Mouse (Mus musculus) CD4-positive, CD25-positive, alpha-beta regulatory T cell, adult 4 months (primary cell): ENCODE data around the gene Chchd1. TPM values are rescaled to one million over a fixed set of nuclear protein-coding genes. Genes with fewer than 3 reads are reported as not detected.
A peak's percentile ranks its signal among the peaks of the same experiment; 100 is the strongest.
"Not testable (repeated sequence)": the region's sequence is repeated elsewhere in the genome, so short reads cannot be mapped to it uniquely, and the experiment has no call there.

ENCODE experiments used
- ATAC-seq: one replicate; pipeline ENCODE4 v1.8.0; 2017
- polyA plus RNA-seq, 2 experiments: library from polyadenylated mRNA; unstranded; fragments of 100-300 nt; shearing (Covaris generic); gene quantifications; one replicate each; pipeline ENCODE4 v1.2.1; 2017

Chchd1 gene
- polyA plus RNA-seq, 2 experiments from 2014 or later, result 120 to 143 TPM

GRCm38 (mm10) chr14:20689009-20689408 is 13.8 kb upstream of the Chchd1 start:
- peak; percentile 59 for ATAC-seq

- no peak for ATAC-seq
Observed at GRCm38 (mm10) chr14:20691772-20692171, 11.0 kb upstream of the Chchd1 start.

DNA sequence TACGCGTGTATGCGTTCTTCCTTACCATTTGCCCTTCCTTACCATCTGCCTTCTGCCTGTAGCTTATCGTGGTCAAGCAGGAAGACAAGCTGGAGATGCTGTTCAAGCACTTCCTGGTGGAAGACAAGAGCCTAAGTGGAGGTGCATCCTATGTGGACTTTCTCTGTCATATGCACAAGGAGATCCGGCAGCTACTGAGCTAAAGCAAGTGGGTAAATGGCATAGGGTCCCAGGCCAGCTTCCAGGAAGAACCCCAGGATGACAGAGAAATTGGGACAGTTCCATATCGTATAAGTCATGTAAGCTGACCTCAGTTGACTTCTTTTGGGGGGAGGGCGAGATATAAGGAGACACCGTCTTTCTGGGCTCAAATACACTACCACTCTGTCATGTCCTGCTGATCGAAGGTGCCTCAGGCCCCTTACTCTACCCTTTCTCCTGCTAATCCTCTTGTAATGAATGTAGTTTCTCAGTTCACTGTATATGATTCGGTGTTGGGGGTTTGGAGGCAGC is 9.2 kb upstream of the Chchd1 start:
- no peak for ATAC-seq

DNA sequence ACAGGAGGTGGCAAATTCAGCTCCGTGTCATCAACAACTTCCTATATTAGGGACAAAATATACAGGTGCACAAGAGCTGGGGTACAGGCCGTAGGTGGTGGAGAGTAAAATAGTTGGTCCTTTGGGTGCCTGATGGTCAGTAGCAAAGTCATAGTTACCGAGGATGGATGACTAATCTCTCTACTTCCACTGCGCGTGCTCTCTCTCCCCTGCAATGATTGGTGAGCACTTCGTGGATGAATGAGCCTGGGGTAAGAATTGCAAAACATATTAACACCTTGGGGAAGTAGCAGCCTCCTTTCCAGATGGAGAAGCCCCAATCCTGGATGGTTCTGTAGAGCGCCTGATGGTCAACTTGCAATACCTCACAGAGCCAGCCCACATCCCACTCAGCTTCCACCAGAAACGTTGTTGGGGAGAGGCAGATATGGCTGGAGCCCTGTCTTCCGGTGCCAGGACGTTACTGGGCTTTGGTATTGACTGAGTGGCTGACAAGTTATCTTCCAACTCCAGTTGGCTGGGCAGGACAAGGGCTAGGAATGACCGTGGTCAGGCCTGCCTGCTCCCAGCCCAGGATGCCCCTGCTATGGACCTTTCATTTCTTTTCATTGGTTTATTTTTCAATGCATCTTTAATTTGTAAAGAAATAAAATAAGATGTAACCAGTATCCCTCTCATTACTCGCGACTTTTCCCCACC is 8.5 kb upstream of the Chchd1 start:
- ATAC-seq, result no peak

- ATAC-seq, result peak; percentile 87
Observed at GRCm38 (mm10) chr14:20694884-20695760, 7.7 kb upstream of the Chchd1 start, which contains the start of gene Fut11. Gene Fut11 (plus strand): TSS chr14:20694968.

GRCm38 (mm10) chr14:20695761-20696520 is 6.9 kb upstream of the Chchd1 start:
- no peak for ATAC-seq

DNA sequence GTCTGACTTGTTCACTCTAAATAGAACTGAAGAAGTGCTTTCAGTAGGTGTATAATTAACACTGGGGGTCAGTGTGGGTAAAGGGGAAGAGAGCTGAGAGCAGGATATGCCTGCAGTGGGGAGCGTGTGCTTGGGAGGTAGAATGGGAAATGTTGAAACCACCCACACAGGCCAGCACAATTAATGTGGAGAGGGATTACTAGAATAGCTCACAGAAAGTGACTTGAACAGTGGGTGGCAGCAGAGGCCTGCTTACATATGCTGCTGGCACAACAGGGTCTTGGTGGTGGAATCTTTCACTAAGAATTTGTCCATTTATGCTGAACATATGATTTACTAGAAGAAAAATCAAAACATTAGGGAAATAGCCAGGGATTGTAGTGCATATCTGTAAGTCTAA is 5.8 kb upstream of the Chchd1 start:
- no peak for ATAC-seq

- ATAC-seq, result no peak
Observed at GRCm38 (mm10) chr14:20698515-20698914, 4.3 kb upstream of the Chchd1 start.

DNA sequence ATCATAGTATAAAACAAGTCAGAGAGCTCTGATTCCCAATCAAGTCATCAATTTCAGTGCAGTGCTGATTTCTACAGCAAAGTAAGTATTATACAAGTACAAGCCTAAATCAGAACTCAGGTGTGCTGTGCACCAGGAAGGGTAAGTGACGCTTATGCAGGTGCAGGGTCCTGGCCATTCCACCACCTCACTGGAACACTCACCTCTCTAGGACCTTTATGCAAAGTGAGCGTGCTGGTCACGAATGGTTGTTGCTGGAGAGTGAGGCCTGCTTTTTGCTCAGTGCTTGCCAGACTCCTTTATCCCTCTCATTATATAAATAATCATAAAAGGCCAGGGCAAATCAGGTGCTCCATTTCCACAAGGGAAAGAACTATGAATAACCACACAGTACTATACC is 2.4 kb upstream of the Chchd1 start:
- ATAC-seq, result no peak

DNA sequence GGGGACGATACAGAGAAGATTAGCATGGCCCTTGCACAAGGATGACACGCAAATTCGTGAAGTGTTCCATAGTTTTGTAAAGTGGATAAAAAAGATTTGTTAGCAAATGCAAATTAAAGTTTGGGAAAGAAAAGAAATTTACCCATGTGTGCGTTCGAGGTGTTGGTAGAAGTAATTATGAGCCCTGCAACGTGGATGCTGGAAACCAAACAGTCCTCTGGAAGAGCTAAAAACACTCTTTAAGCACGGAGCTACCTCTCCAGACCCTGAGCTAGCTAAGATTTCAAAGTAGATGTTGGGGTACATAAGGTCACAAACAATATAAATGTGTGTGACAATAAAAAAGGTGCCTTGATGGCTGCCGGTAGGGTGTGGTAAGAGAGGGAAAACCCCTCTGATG is 1.3 kb upstream of the Chchd1 start:
- ATAC-seq, result no peak

DNA sequence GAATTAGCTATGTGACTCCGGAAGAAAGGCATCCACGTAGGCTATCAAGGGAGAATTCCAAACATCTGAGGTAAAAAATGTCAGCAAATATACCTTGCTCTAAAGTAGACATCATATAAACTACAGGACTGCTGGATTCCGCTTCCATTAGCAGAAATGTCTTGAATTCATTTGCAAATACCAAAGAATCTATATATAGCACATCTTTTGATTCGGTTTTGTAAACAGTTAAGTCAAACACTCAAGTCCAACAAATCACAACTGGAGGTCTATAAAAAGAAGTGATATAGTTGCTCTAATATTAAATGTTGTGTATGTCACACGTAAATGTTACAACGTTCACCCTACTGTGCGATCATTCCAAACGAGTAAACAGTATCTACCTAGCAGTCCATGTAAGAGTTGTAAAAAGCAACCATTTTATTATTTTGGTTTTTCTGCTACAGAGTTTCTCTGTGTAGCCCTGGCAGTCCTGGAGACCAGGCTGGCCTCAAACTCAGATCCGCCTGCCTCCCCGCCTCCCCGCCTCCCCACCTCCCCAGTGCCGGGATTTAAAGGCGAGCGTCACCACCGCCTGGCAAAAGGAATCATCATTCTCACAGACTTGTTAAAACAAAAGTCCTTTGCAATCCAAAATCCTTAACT is 588 bp upstream of the Chchd1 start:
- peak; percentile 20 for ATAC-seq

DNA sequence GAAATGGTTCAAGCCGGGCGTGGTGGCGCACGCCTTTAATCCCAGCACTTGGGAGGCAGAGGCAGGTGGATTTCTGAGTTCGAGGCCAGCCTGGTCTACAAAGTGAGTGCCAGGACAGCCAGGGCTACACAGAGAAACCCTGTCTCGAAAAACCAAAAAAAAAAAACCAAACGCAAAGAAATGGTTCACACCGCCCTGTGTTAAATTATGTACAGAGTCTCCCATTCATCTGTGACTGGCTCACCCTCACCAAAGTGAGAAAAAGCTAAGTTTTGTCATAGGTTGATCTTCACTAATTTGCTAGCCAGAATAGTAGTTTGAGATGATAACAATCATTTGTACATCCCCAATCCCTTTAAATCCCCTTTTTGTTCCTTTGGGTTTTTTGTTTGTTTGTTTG is 655 bp downstream of the Chchd1 start:
- ATAC-seq, result not testable (repeated sequence)

DNA sequence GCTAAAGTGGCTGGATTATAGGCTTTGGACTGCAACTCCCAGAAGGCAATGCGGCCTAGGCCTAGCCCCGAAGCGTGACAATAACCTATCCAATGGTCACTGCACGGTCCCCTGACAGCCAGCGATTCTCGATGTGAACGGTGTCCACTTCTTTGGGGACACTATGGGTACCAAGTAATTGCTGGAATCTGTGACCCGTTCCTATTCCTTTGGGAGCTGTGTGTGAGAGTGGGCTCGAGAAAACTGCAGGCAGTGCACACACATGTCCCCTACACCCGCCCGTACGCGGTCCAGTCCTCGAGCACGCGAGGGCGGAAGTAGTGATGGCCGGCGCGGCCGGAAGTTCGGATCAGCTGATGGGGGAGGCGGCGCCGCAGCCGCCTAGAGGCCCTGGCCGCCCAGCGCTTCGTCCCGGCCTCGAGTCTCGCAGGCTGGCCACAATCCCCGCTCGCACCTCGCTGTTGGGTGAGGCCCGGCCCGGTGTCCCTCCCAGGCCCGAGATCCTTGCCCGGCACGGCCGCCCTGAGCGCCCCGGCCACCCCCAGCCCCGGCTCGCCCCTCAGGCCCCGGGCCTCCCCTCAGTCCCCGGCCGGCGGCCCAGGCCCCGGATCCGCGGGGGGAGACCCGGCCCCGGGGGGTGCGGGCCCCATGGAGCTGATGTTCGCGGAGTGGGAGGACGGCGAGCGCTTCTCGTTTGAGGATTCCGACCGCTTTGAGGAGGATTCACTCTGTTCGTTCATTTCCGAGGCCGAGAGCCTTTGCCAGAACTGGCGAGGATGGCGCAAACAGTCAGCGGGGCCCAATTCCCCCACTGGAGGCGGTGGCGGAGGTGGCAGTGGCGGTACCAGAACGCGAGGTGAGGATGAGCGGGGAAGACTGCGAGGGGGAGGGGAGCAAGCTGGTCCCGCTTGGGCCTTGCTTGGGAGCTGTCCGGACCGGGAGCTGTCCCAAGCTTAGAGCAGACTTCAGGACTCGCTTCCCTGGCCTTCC is 4.7 kb downstream of the Chchd1 start, which contains the start of gene Zswim8:
Gene Zswim8 (plus strand): TSS at position 352 of the 990 bp plus-strand sequence.
- peak; percentile 62 for ATAC-seq

DNA sequence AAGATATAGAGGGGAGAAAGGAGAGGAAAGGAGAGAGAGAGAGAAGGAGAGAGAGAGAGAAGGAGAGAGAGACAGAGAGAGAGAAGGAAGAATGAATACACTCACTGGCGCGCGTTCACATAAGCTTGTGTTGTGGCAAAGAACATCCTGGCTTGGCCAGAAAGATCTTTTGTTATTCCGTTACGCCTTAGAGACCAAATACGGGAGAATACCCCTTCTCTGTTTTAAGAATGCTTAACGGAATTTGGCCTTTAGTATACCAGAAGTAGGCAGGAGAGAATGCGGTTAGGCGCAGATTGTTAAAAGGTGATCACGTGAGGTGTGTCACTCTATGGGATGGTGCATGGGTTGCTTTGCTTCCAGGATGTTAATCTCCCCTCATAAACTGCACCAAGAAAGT is 5.4 kb downstream of the Chchd1 start:
- ATAC-seq, result peak; percentile 62

DNA sequence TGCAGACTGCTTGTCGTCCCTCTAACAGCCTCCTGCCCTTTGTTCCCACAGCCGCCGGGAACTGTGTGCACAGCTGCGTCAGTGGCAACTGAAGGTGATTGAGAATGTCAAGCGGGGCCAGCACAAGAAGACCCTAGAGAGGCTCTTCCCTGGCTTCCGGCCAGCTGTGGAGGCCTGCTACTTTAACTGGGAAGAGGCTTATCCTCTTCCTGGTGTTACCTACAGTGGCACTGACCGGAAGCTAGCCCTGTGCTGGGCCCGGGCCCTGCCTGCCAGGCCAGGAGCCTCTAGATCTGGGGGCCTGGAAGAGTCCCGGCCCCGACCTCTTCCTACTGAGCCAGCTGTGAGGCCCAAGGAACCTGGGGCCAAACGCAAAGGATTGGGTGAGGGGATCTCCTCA is 11.0 kb downstream of the Chchd1 start:
- no peak for ATAC-seq

DNA sequence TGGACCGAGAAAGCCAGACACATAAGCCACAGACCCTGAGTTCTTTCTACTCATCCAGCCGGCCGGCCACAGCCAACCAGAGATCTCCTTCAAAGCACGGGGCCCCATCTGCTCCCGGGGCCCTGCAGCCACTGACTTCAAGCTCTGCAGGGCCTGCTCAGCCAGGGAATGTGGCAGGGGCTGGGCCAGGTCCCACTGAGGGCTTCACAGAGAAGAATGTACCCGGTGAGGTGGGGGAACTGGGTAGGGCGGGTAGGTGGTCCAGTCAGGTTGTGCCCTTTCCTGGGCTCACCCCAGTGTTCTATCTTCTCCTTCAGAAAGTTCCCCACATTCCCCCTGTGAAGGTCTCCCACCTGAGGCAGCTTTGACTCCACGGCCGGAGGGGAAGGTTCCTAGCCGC is 15.6 kb downstream of the Chchd1 start:
- ATAC-seq, result no peak

DNA sequence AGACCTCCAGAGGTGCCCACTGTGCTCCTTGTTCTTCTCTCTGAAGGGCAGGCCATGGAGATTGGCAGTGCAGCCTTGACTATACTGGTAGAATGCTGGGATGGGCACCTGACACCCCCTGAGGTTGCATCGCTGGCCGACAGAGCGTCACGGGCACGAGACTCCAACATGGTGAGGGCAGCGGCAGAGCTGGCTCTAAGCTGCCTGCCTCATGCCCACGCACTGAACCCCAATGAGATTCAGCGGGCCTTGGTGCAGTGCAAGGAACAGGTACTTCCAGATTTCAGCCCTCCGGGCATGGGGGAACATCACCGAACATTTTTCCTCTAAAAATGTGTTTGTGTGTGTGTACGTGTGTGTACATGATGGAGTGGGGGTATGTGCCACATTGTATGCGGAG is 17.0 kb downstream of the Chchd1 start:
- no peak for ATAC-seq

DNA sequence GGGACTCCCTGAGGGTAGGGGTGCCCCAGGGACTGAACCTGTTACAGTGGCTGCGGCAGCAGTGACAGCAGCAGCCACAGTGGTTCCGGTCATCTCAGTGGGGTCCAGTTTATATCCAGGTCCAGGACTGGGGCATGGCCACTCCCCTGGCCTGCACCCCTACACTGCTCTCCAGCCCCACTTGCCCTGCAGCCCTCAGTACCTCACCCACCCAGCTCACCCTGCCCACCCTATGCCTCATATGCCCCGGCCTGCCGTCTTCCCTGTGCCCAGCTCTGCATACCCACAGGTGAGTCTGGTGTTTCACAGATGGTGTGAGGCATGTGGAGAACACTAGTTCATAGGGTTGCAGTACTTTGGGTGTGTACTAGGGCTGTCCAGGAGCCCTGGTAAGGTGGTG is 18.6 kb downstream of the Chchd1 start:
- ATAC-seq, result no peak

DNA sequence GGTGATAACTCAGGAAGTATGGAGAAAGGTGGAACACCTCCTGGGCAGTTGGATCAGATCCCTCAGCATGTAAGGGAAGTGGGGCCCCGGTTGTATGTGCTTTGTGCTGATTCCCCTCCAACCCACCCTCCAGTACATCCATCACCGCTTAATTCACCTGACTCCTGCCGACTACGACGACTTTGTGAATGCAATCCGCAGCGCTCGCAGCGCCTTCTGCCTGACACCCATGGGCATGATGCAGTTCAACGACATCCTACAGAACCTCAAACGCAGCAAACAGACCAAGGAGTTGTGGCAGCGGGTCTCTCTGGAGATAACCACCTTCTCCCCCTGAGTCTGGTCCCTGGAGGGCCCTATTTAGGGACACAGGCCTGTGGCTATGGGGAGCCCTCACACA is 20.2 kb downstream of the Chchd1 start:
- ATAC-seq, result no peak

GRCm38 (mm10) chr14:20724043-20724442 is 21.2 kb downstream of the Chchd1 start:
- ATAC-seq, result peak; percentile 72
